Comparison of ENCODE assay signal across 11 mouse cellular contexts in the genomic region with DNA sequence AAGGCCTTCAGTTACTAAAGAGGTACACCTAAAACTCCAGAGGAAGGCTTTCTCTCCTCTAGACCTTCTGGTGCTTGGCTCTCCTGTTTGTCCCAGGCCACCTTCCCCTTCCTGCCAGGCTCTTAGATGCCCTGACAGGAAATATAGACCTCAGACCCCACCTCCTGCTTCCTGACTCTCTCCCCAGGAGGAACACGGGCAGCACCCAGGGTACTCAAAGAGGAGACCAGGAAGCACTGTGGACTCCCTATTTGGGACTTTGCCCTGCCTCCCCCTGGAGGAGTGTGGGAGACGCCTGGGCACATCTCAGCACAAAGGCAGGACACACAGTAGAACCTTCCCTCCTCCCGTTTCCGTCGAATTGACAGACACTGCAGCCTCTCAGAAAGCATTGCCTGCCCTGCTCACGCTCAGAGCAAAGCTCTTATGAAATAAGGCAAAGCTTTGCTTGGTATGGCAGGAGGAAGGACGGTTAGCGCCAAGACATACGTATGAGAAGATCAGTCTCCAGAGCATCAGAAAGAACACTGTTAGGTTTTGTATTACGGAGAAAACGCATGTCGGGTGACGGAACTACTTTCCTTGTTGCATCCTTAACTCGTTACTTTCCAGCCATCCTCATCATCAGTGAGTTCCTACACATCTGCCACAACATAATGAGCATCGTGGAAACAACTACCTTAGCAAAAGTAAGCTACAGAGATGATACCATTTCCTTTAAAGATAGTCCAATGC. TPM values are rescaled to one million over a fixed set of nuclear protein-coding genes. Genes with fewer than 3 reads are reported as not detected.
DNase-seq lines count a peak whose midpoint lies in the region; ATAC-seq and TF ChIP-seq lines count a peak whose summit lies in the region.
"Had no signal": no experiment of that assay in that cellular context is flagged by ENCODE, and none has a peak within 500 bp of the region (broad histone marks: within the 10 kb centered on the region; RNA-seq: fewer than 3 reads in every experiment).

No protein-coding gene starts in this region.

- peak; percentile 61 for DNase-seq in 416B (ENCODE audit: low read depth)
- no peak for DNase-seq in liver, embryonic 13.5 days
- no peak for DNase-seq in layer of hippocampus, adult 11-12 months (ENCODE audit: low spot score)
- DNase-seq in left cerebral cortex, adult 8-10 months (ENCODE audit: low spot score in 2 of 2): no peak
- DNase-seq in kidney, postnatal 14 days: no peak
- DNase-seq: cerebellum, adult 11 months; heart, postnatal 36 days; kidney, adult 2 months had no signal

- no peaks in the 10 kb centered on the region for H3K9me3 ChIP-seq in E14TG2a.4 (ENCODE audit: low read length)
- no peaks in the 10 kb centered on the region for H3K9me3 ChIP-seq in liver, embryonic 13.5 days (replicated peaks)
- H3K9me3 ChIP-seq: limb, embryonic 15.5 days had no signal

- no peak overlapping the region for H3K9ac ChIP-seq in liver, embryonic 13.5 days
- H3K9ac ChIP-seq: limb, embryonic 15.5 days had no signal

- H3K27me3 ChIP-seq in E14TG2a.4 (ENCODE audit: insufficient read depth, low read length): peaks cover 5% of the 10 kb centered on the region
- H3K27me3 ChIP-seq in liver, embryonic 13.5 days: no peaks in the 10 kb centered on the region
- H3K27me3 ChIP-seq: limb, embryonic 15.5 days had no signal

- H3K4me2 ChIP-seq in liver, embryonic 13.5 days: peak overlapping the region; percentile 36
- H3K4me2 ChIP-seq: limb, embryonic 15.5 days had no signal

- 0 out of 2 replicates have a peak overlapping the region, but pooled peaks have one; percentile 8 for H3K4me3 ChIP-seq in E14TG2a.4 (replicated peaks; ENCODE audit: low read length)
- H3K4me3 ChIP-seq in liver, embryonic 13.5 days (replicated peaks): no peak overlapping the region
- H3K4me3 ChIP-seq: limb, embryonic 15.5 days had no signal

- peaks cover 32% of the 10 kb centered on the region for H3K4me1 ChIP-seq in E14TG2a.4 (replicated peaks; ENCODE audit: low read depth, low read length)
- H3K4me1 ChIP-seq in liver, embryonic 13.5 days (replicated peaks): peaks cover 49% of the 10 kb centered on the region
- H3K4me1 ChIP-seq: limb, embryonic 15.5 days had no signal

- WGBS in liver, embryonic 13.5 days (ENCODE audit: insufficient replicate concordance): 45% methylated on average over 15 of the region's 15 CpGs

- H3K27ac ChIP-seq in liver, embryonic 13.5 days: peak overlapping the region; percentile 47; the same call in 1 of the 2 replicates
- H3K27ac ChIP-seq: limb, embryonic 15.5 days had no signal

- TF ChIP-seq CTCF in E14TG2a.4 (conservative IDR thresholded peaks at IDR 0.05; ENCODE audit: low read length): no peak

- H3K36me3 ChIP-seq in E14TG2a.4 (ENCODE audit: insufficient read depth, low read length): no peaks in the 10 kb centered on the region
- no peaks in the 10 kb centered on the region for H3K36me3 ChIP-seq in liver, embryonic 13.5 days
- H3K36me3 ChIP-seq: limb, embryonic 15.5 days had no signal

- no peak for ATAC-seq in liver, embryonic 13.5 days (ENCODE audit: low read depth)
- ATAC-seq in neutrophil, adult 5-6 weeks (ENCODE audit: extremely low read depth, insufficient number of reproducible peaks, low FRiP score, poor library complexity, severe bottlenecking): peak; percentile 26; the same call in 1 of the 2 replicates

RNA-seq across cellular contexts. Expression of a gene that starts 54.3 kb away (rescaled TPM):
- 397 and 437 TPM in 2 replicates for polyA plus RNA-seq in liver, embryonic 13.5 days (2015; fragmentation: Nextera tagmentation; extraction: Ambion mirVana)
- total RNA-seq in neutrophil, adult 5-6 weeks (2017): 612 and 697 TPM in 2 replicates
- 100 to 1,000 TPM; 151 to 223 (median 185) TPM for total RNA-seq in left cerebral cortex, adult 8-10 months (2022)
